Mouse (Mus musculus): ENCODE data around the gene Abca4.
"Not testable (repeated sequence)": the region's sequence is repeated elsewhere in the genome, so short reads cannot be mapped to it uniquely, and the experiment has no call there.

Abca4 gene

GRCm38 (mm10) chr3:122058439-122059198, 14.4 kb downstream of the Abca4 start:
- no peak for DNase-seq (ENCODE audit: low spot score in 2 of 2)

GRCm38 (mm10) chr3:122062586-122062985, 18.3 kb downstream of the Abca4 start:
- no peak for DNase-seq (ENCODE audit: low spot score in 2 of 2)

GRCm38 (mm10) chr3:122064556-122065410, 20.5 kb downstream of the Abca4 start:
- DNase-seq (ENCODE audit: low spot score in 2 of 2) = peak in 1 of 2 experiments; percentile 46

GRCm38 (mm10) chr3:122071769-122072168, 27.5 kb downstream of the Abca4 start:
- no peak for DNase-seq (ENCODE audit: low spot score in 2 of 2)

- DNase-seq (ENCODE audit: low spot score in 2 of 2) = no peak
Measured at GRCm38 (mm10) chr3:122072646-122073571, 28.7 kb downstream of the Abca4 start.

- DNase-seq (ENCODE audit: low spot score in 2 of 2) = no peak
Measured at GRCm38 (mm10) chr3:122073595-122073994, 29.4 kb downstream of the Abca4 start.

- no peak for DNase-seq (ENCODE audit: low spot score in 2 of 2)
Measured at GRCm38 (mm10) chr3:122074334-122074733, 30.1 kb downstream of the Abca4 start.

GRCm38 (mm10) chr3:122078141-122078540, 33.9 kb downstream of the Abca4 start:
- no peak for DNase-seq (ENCODE audit: low spot score in 2 of 2)

- no peak for DNase-seq (ENCODE audit: low spot score in 2 of 2)
Measured at GRCm38 (mm10) chr3:122079172-122079571, 34.9 kb downstream of the Abca4 start.

GRCm38 (mm10) chr3:122081634-122082033, 37.4 kb downstream of the Abca4 start:
- not testable (repeated sequence) for DNase-seq (ENCODE audit: low spot score in 2 of 2)

- no peak for DNase-seq (ENCODE audit: low spot score in 2 of 2)
Measured at GRCm38 (mm10) chr3:122082338-122082737, 38.1 kb downstream of the Abca4 start.

GRCm38 (mm10) chr3:122085157-122085989, 41.1 kb downstream of the Abca4 start:
- no peak for DNase-seq (ENCODE audit: low spot score in 2 of 2)

- peak; percentile 50 to 69 for DNase-seq (ENCODE audit: low spot score in 2 of 2)
Measured at GRCm38 (mm10) chr3:122088054-122088681, 43.9 kb downstream of the Abca4 start.

- DNase-seq (ENCODE audit: low spot score in 2 of 2) = no peak
Measured at GRCm38 (mm10) chr3:122090338-122090737, 46.1 kb downstream of the Abca4 start.

- no peak for DNase-seq (ENCODE audit: low spot score in 2 of 2)
Measured at GRCm38 (mm10) chr3:122099713-122100112, 55.5 kb downstream of the Abca4 start.

- DNase-seq (ENCODE audit: low spot score in 2 of 2) = no peak
Measured at GRCm38 (mm10) chr3:122102091-122102490, 57.8 kb downstream of the Abca4 start.

GRCm38 (mm10) chr3:122103864-122104808, 59.9 kb downstream of the Abca4 start:
- peak; percentile 74 to 90 for DNase-seq (ENCODE audit: low spot score in 2 of 2)

- no peak for DNase-seq (ENCODE audit: low spot score in 2 of 2)
Measured at GRCm38 (mm10) chr3:122106920-122107319, 62.7 kb downstream of the Abca4 start.

GRCm38 (mm10) chr3:122107643-122108194, 63.5 kb downstream of the Abca4 start:
- no peak for DNase-seq (ENCODE audit: low spot score in 2 of 2)

Measured in urinary bladder, postnatal 4 days (tissue).